Mouse (Mus musculus): ENCODE measurements around the gene Spata21.

Gene Spata21

GRCm38 (mm10) chr4:141158609-141159008 is 70.5 kb downstream of the Spata21 start:
- DNase-seq (ENCODE audit: low spot score), result no peak

- DNase-seq (ENCODE audit: low spot score), result no peak
Measured at GRCm38 (mm10) chr4:141159093-141159492, 71.0 kb downstream of the Spata21 start.

- no peak for DNase-seq (ENCODE audit: low spot score)
Measured at GRCm38 (mm10) chr4:141159666-141160065, 71.5 kb downstream of the Spata21 start.

- no peak for DNase-seq (ENCODE audit: low spot score)
Measured at GRCm38 (mm10) chr4:141160193-141160592, 72.1 kb downstream of the Spata21 start.

- no peak for DNase-seq (ENCODE audit: low spot score)
Measured at GRCm38 (mm10) chr4:141161699-141162208, 73.6 kb downstream of the Spata21 start.
